18 mouse cellular contexts compared by ENCODE assay signal in the genomic region with DNA sequence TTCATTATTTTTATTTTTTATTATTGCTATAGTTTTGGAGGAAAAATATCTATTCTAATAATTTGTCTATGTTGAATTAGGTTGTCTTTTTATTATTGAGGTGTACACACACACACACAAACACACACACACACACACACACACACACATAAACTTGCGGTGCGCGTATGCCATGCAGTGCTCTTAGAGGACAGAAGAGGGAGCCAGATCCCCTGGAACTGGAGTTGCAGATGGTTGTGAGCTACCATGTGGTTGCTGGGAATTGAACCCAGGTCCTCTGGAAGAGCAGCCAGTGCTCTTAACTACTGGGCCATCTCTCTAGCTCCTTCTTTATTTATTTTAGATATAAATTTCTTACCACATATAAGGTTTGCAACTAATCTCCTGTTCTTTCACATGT.
DNase-seq lines count a peak whose midpoint lies in the region; ATAC-seq and TF ChIP-seq lines count a peak whose summit lies in the region.
"Had no signal": no experiment of that assay in that cellular context is flagged by ENCODE, and none has a peak within 500 bp of the region (broad histone marks: within the 10 kb centered on the region; RNA-seq: fewer than 3 reads in every experiment).

No protein-coding gene starts in this region.

- no peak for TF ChIP-seq POLR2A in ES-Bruce4 (IDR thresholded peaks at IDR 0.05; ENCODE audit: insufficient read depth, low read length)

- peaks cover 14% of the 10 kb centered on the region; the same call in 1 of the 2 replicates for H3K27me3 ChIP-seq in heart, postnatal 0 days (ENCODE audit: control insufficient read depth, insufficient read depth, low read length)
- peaks cover 17% of the 10 kb centered on the region for H3K27me3 ChIP-seq in heart, embryonic 12.5 days (replicated peaks)
- H3K27me3 ChIP-seq in liver, postnatal 0 days (ENCODE audit: insufficient read depth, low read length): no peaks in the 10 kb centered on the region
- no peaks in the 10 kb centered on the region for H3K27me3 ChIP-seq in ES-Bruce4 (ENCODE audit: control insufficient read depth, insufficient read depth, low read length, poor library complexity, severe bottlenecking)
- H3K27me3 ChIP-seq: forebrain, embryonic 15.5 days; limb, embryonic 12.5 days had no signal

- peaks cover 12% of the 10 kb centered on the region for H3K4me1 ChIP-seq in heart, postnatal 0 days (ENCODE audit: control insufficient read depth, insufficient read depth)
- H3K4me1 ChIP-seq in heart, embryonic 12.5 days (replicated peaks): 0 out of 2 replicates have a peak, but pooled peaks cover 4% of the 10 kb centered on the region
- H3K4me1 ChIP-seq in liver, postnatal 0 days (ENCODE audit: insufficient read depth): peaks cover 12% of the 10 kb centered on the region
- no peaks in the 10 kb centered on the region for H3K4me1 ChIP-seq in ES-Bruce4 (ENCODE audit: control insufficient read depth, insufficient read depth, low read length)
- H3K4me1 ChIP-seq: forebrain, embryonic 15.5 days had no signal

- no peak for TF ChIP-seq EP300 in heart, postnatal 0 days (IDR thresholded peaks at IDR 0.05; ENCODE audit: low read depth)
- TF ChIP-seq EP300 in liver, postnatal 0 days (IDR thresholded peaks at IDR 0.05; ENCODE audit: low read depth): no peak
- no peak for TF ChIP-seq EP300 in ES-Bruce4 (IDR thresholded peaks at IDR 0.05; ENCODE audit: insufficient read depth, low read depth, low read length)

- peak; percentile 24; the same call in 1 of the 2 replicates for TF ChIP-seq CTCF in heart, postnatal 0 days (IDR thresholded peaks at IDR 0.05; ENCODE audit: low read depth)
- peak; percentile 33 for TF ChIP-seq CTCF in liver, postnatal 0 days (IDR thresholded peaks at IDR 0.05; ENCODE audit: low read depth)
- peak; percentile 39 for TF ChIP-seq CTCF in ES-Bruce4 (IDR thresholded peaks at IDR 0.05; ENCODE audit: low read depth, low read length)

- no peak overlapping the region for H3K9ac ChIP-seq in heart, postnatal 0 days (replicated peaks; ENCODE audit: low read depth, low read length)
- H3K9ac ChIP-seq in heart, embryonic 12.5 days: no peak overlapping the region
- no peak overlapping the region for H3K9ac ChIP-seq in liver, postnatal 0 days (replicated peaks)
- H3K9ac ChIP-seq in ES-Bruce4 (ENCODE audit: low read depth, poor library complexity, severe bottlenecking): no peak overlapping the region
- H3K9ac ChIP-seq: forebrain, embryonic 15.5 days; limb, embryonic 12.5 days had no signal

- no peak overlapping the region for H3K4me2 ChIP-seq in heart, postnatal 0 days (ENCODE audit: low read depth, low read length)
- H3K4me2 ChIP-seq in heart, embryonic 12.5 days: no peak overlapping the region
- no peak overlapping the region for H3K4me2 ChIP-seq in liver, postnatal 0 days (ENCODE audit: low read depth, low read length)
- H3K4me2 ChIP-seq: forebrain, embryonic 15.5 days; limb, embryonic 12.5 days had no signal

- H3K36me3 ChIP-seq in heart, postnatal 0 days (replicated peaks; ENCODE audit: control insufficient read depth, insufficient read depth, low read length): no peaks in the 10 kb centered on the region
- no peaks in the 10 kb centered on the region for H3K36me3 ChIP-seq in heart, embryonic 12.5 days
- H3K36me3 ChIP-seq in liver, postnatal 0 days (replicated peaks; ENCODE audit: insufficient read depth, low read length): no peaks in the 10 kb centered on the region
- no peaks in the 10 kb centered on the region for H3K36me3 ChIP-seq in ES-Bruce4 (ENCODE audit: control insufficient read depth, insufficient read depth, low read length, poor library complexity, severe bottlenecking)
- H3K36me3 ChIP-seq: forebrain, embryonic 15.5 days; limb, embryonic 12.5 days had no signal

- no peak overlapping the region for H3K27ac ChIP-seq in heart, postnatal 0 days (ENCODE audit: low read depth)
- no peak overlapping the region for H3K27ac ChIP-seq in heart, embryonic 12.5 days (ENCODE audit: poor library complexity, severe bottlenecking)
- no peak overlapping the region for H3K27ac ChIP-seq in liver, postnatal 0 days (ENCODE audit: low read depth)
- H3K27ac ChIP-seq in ES-Bruce4 (ENCODE audit: insufficient read depth, low read length): no peak overlapping the region
- H3K27ac ChIP-seq: forebrain, embryonic 15.5 days; limb, embryonic 12.5 days had no signal

- ATAC-seq in heart, postnatal 0 days (ENCODE audit: insufficient read depth, low read depth): no peak
- ATAC-seq in heart, embryonic 12.5 days (ENCODE audit: insufficient number of reproducible peaks, low FRiP score): no peak
- no peak for ATAC-seq in liver, postnatal 0 days
- ATAC-seq: forebrain, embryonic 15.5 days; midbrain, embryonic 16.5 days had no signal

- no peak overlapping the region for H3K4me3 ChIP-seq in heart, postnatal 0 days (ENCODE audit: low read depth, low read length)
- no peak overlapping the region for H3K4me3 ChIP-seq in heart, embryonic 12.5 days
- no peak overlapping the region for H3K4me3 ChIP-seq in liver, postnatal 0 days (ENCODE audit: low read depth, low read length)
- no peak overlapping the region for H3K4me3 ChIP-seq in ES-Bruce4 (ENCODE audit: low read depth, low read length)
- H3K4me3 ChIP-seq: erythroblast, embryonic 14.5 days; forebrain, embryonic 15.5 days; limb, embryonic 12.5 days; megakaryocyte, embryonic 14.5 days had no signal

- DNase-seq in heart, postnatal 0 days (ENCODE audit: low spot score): no peak
- DNase-seq in liver, postnatal 0 days: no peak
- no peak for DNase-seq in liver
- DNase-seq in induced T-regulatory cell, adult 2 months (ENCODE audit: low read depth): peak; percentile 6
- DNase-seq in layer of hippocampus, adult 11-12 months (ENCODE audit: low spot score): no peak
- DNase-seq: adrenal gland, adult 2 months; B cell, adult 2 months; cerebellum, postnatal 25 days; kidney, postnatal 14 days; layer of hippocampus, adult 9-11 months; thymus, postnatal 4 days had no signal

- H3K9me3 ChIP-seq in heart, postnatal 0 days (replicated peaks; ENCODE audit: control insufficient read depth, low read length): 0 out of 2 replicates have a peak, but pooled peaks cover 4% of the 10 kb centered on the region
- peaks cover 3% of the 10 kb centered on the region; the same call in 1 of the 2 replicates for H3K9me3 ChIP-seq in heart, embryonic 12.5 days (replicated peaks)
- no peaks in the 10 kb centered on the region for H3K9me3 ChIP-seq in liver, postnatal 0 days (ENCODE audit: low read length)
- no peaks in the 10 kb centered on the region for H3K9me3 ChIP-seq in ES-Bruce4 (replicated peaks; ENCODE audit: control insufficient read depth, insufficient read depth, low read length, poor library complexity, severe bottlenecking)
- H3K9me3 ChIP-seq: forebrain, embryonic 15.5 days had no signal

- WGBS in heart, postnatal 0 days: 97% methylated on average over 3 of the region's 3 CpGs
- WGBS in heart, embryonic 12.5 days: 98% methylated on average over 3 of the region's 3 CpGs
- 84% methylated on average over 3 of the region's 3 CpGs for WGBS in liver, postnatal 0 days (ENCODE audit: insufficient replicate concordance)
